Mouse (Mus musculus): ENCODE results near the gene Calr. TPM values are rescaled to one million over a fixed set of nuclear protein-coding genes. Genes with fewer than 3 reads are reported as not detected.
A peak's percentile ranks its signal among the peaks of the same experiment; 100 is the strongest.

Calr gene
- total RNA-seq (2014; rRNA removed) (470 and 505 TPM in 2 replicates), polyA plus RNA-seq (2015; fragmentation: Nextera tagmentation; extraction: Ambion mirVana) (354 and 405 TPM in 2 replicates)

- peak within 1 kb of the TSS; percentile 97 for H3K9ac ChIP-seq
- TF ChIP-seq CTCF (IDR thresholded peaks at IDR 0.05; ENCODE audit: low read depth), result peak; percentile 51
Measured at GRCm38 (mm10) chr8:84846722-84847572, at the start of gene Calr. TSS of gene Calr (minus strand) at chr8:84846934.

DNA sequence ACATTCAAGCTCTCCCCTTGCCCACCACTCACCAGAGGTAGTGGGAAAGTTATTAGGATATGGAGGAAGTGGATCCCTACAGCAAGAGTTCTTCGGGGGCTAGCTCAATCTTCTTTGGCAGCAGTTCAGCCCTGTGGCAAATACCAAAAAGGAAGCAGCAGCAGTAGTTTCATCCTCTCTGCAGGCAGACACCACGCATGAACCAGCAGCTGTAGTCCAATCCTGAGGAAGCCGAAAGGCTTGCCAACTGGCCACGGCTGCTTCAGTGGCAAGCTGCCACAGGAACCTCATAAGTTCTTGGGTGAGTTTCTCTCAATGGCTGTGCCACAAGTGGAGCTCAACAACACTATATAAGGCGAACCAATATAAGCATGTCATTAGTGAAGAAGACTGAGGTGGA lies 49.2 kb upstream of the Calr start:
- Histone ChIP-seq H3K36me3 (ENCODE audit: insufficient read depth) (peaks cover 7% of the 10 kb centered on the region), H3K27ac (ENCODE audit: low read depth, low read length) (no peak overlapping the region), H3K9me3 (ENCODE audit: low read length) (no peaks in the 10 kb centered on the region), H3K4me1 (ENCODE audit: insufficient read depth) (peaks cover 5% of the 10 kb centered on the region; the same call in 1 of the 2 replicates), H3K9ac (no peak overlapping the region), H3K27me3 (ENCODE audit: insufficient read depth, low read length) (no peaks in the 10 kb centered on the region), H3K4me3 (ENCODE audit: low read depth, low read length) (no peak overlapping the region), H3K4me2 (ENCODE audit: low read depth) (no peak overlapping the region)
- DNase-seq, result no peak
- no peak for TF ChIP-seq CTCF (IDR thresholded peaks at IDR 0.05; ENCODE audit: low read depth)
- WGBS, result 71% methylated on average over 5 of the region's 5 CpGs
- no peak for ATAC-seq

More at GRCm38 (mm10) chr8:84846722-84847572, at the start of gene Calr:
- H3K27me3 ChIP-seq (ENCODE audit: insufficient read depth, low read length), result no peaks in the 10 kb centered on the region
- peak within 1 kb of the TSS; percentile 90 for H3K4me2 ChIP-seq (ENCODE audit: low read depth)
- DNase-seq, result peak; percentile 100
- no peaks in the 10 kb centered on the region for H3K9me3 ChIP-seq (ENCODE audit: low read length)
- H3K4me3 ChIP-seq (ENCODE audit: low read depth, low read length), result peak within 1 kb of the TSS; percentile 83
- H3K36me3 ChIP-seq (ENCODE audit: insufficient read depth), result peaks cover 33% of the 10 kb centered on the region
- peak; percentile 99 for ATAC-seq
- peak within 1 kb of the TSS; percentile 87 for H3K27ac ChIP-seq (ENCODE audit: low read depth, low read length)
- peaks cover 11% of the 10 kb centered on the region for H3K4me1 ChIP-seq (ENCODE audit: insufficient read depth)
- 1% methylated on average over 55 of the region's 55 CpGs for WGBS

DNA sequence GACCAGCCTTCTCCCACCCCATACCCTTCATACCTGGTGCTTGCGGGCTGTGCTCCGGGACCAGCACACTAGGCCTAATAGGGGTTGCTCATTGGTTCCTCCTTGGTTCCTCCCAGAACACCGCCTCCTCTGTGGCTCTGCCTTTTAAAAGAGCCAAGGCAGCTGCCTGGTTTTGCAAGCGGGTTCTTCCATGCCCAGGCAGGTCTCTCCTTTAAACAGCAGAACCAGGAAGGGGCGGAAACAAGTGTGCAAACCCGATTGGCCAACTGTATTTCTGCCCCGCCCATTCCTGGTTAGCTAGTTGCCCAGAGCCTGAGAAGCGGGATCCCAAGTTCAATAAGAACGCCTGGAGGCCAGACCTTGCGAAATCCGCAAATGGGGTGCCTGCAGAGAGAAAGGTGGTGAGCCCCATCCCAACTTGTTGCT lies 47.0 kb upstream of the Calr start, which contains the start of gene Gcdh:
Gene Gcdh, minus strand, starts transcription at position 213 of the 426 bp plus-strand sequence.
- peak within 1 kb of the TSS; percentile 62 for H3K4me3 ChIP-seq (ENCODE audit: low read depth, low read length)
- H3K9ac ChIP-seq, result peak within 1 kb of the TSS; percentile 59
- TF ChIP-seq CTCF (IDR thresholded peaks at IDR 0.05; ENCODE audit: low read depth), result no peak
- H3K4me2 ChIP-seq (ENCODE audit: low read depth), result peak within 1 kb of the TSS; percentile 88
- DNase-seq (peak; percentile 94), ATAC-seq (peak; percentile 100)
- H3K27ac ChIP-seq (ENCODE audit: low read depth, low read length), result no peak within 1 kb of the TSS
- H3K4me1 ChIP-seq (ENCODE audit: insufficient read depth), result peaks cover 5% of the 10 kb centered on the region; the same call in 1 of the 2 replicates
- H3K36me3 ChIP-seq (ENCODE audit: insufficient read depth), result peaks cover 20% of the 10 kb centered on the region
- WGBS, result 0% methylated on average over 11 of the region's 11 CpGs
- H3K9me3 ChIP-seq (ENCODE audit: low read length), result no peaks in the 10 kb centered on the region
- H3K27me3 ChIP-seq (ENCODE audit: insufficient read depth, low read length), result no peaks in the 10 kb centered on the region

DNA sequence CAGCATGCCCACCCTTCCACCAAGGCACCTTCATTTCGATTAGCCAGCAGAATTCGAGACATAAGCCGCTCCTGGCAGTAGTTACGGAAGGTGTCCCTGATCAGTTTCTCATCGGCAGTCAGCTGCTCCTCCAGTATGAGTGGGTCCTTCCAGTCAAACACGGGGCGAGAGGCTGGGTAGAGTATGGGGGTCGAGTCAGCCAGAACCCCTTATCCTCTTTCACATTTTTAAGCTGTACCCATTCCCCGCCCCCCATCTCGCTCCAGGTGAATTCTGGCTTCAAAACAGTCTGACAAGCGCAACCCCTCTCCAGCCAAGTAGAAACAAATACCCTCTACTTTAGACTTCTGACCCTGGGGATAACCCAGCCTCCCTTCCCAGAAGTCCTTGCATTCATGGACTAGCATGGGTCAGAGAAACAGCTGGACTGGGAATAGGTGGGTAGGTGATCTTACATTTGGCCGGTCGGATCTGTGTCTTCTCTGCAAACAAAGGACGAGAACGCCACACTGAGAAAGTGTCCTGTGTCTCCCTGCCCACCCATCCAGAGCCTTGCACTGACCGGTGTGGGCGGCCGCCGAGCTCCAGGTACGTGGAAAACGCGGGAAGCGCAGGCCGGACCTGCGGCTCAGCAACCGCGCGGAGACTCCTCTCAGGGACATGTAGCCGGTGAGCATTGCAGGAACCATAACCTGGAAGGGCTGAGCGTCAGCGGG lies 46.4 kb upstream of the Calr start:
- WGBS, result 12% methylated on average over 31 of the region's 31 CpGs
- H3K9ac ChIP-seq, result peak overlapping the region; percentile 59
- peaks cover 26% of the 10 kb centered on the region for H3K36me3 ChIP-seq (ENCODE audit: insufficient read depth)
- H3K27me3 ChIP-seq (ENCODE audit: insufficient read depth, low read length), result no peaks in the 10 kb centered on the region
- TF ChIP-seq CTCF (IDR thresholded peaks at IDR 0.05; ENCODE audit: low read depth), result no peak
- peak overlapping the region; percentile 62 for H3K4me3 ChIP-seq (ENCODE audit: low read depth, low read length)
- no peaks in the 10 kb centered on the region for H3K9me3 ChIP-seq (ENCODE audit: low read length)
- H3K4me2 ChIP-seq (ENCODE audit: low read depth), result peak overlapping the region; percentile 88
- H3K27ac ChIP-seq (ENCODE audit: low read depth, low read length), result no peak overlapping the region
- no peak; the same call in 1 of the 2 replicates for ATAC-seq
- H3K4me1 ChIP-seq (ENCODE audit: insufficient read depth), result peaks cover 5% of the 10 kb centered on the region; the same call in 1 of the 2 replicates
- DNase-seq, result no peak

GRCm38 (mm10) chr8:84889141-84889540 lies 42.4 kb upstream of the Calr start:
- Histone ChIP-seq H3K9me3 (ENCODE audit: low read length) (no peaks in the 10 kb centered on the region), H3K27ac (ENCODE audit: low read depth, low read length) (no peak overlapping the region), H3K4me1 (ENCODE audit: insufficient read depth) (peaks cover 5% of the 10 kb centered on the region; the same call in 1 of the 2 replicates), H3K4me3 (ENCODE audit: low read depth, low read length) (no peak overlapping the region), H3K9ac (no peak overlapping the region), H3K27me3 (ENCODE audit: insufficient read depth, low read length) (no peaks in the 10 kb centered on the region), H3K4me2 (ENCODE audit: low read depth) (no peak overlapping the region), H3K36me3 (ENCODE audit: insufficient read depth) (peaks cover 52% of the 10 kb centered on the region)
- DNase-seq (no peak), ATAC-seq (no peak)
- whole genome bisulfite sequencing, result 75% methylated on average over 1 of the region's 1 CpGs
- no peak for TF ChIP-seq CTCF (IDR thresholded peaks at IDR 0.05; ENCODE audit: low read depth)

DNA sequence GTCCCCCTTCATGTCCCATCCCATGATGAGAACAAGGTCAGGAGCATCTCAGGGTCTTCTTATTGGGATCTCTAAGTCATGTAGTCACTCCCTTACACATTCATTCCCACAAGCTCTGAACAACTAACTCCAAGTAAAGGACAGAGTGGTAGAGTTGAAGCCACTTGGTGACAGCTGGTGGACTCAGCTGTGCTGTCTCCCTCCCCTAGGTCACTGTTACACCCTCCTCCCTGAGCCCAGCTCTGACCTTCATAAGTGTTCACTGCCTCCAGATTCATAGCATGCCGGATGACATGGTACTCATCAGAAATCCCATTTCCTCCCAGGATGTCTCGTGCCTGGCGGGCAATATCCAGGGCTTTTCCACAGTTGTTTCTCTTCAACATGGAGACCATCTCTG lies 41.5 kb upstream of the Calr start:
- no peaks in the 10 kb centered on the region for H3K27me3 ChIP-seq (ENCODE audit: insufficient read depth, low read length)

More for the DNA sequence above, 41.5 kb upstream of the Calr start:
- Histone ChIP-seq H3K27ac (ENCODE audit: low read depth, low read length) (no peak overlapping the region), H3K9ac (no peak overlapping the region), H3K4me1 (ENCODE audit: insufficient read depth) (peaks cover 5% of the 10 kb centered on the region; the same call in 1 of the 2 replicates), H3K4me2 (ENCODE audit: low read depth) (no peak overlapping the region), H3K4me3 (ENCODE audit: low read depth, low read length) (no peak overlapping the region), H3K36me3 (ENCODE audit: insufficient read depth) (peaks cover 52% of the 10 kb centered on the region), H3K9me3 (ENCODE audit: low read length) (no peaks in the 10 kb centered on the region)
- 96% methylated on average over 3 of the region's 3 CpGs for WGBS
- TF ChIP-seq CTCF (IDR thresholded peaks at IDR 0.05; ENCODE audit: low read depth), result no peak
- DNase-seq (no peak), ATAC-seq (no peak)
